Mouse (Mus musculus) cerebellum, adult 2 months (tissue): ENCODE measurements around the gene Morn1.

Experiments
- CTCF ChIP-seq: fragments of 200-500 bp; IDR thresholded peaks from 2 replicates; pipeline ENCODE4 v1.5.1; 2011; ENCODE audit warnings: low read depth, mild to moderate bottlenecking, control low read depth, low read length, moderate library complexity, borderline replicate concordance; ENCODE audit not compliant: insufficient read depth
- POLR2A ChIP-seq: fragments of 200-500 bp; IDR thresholded peaks from 2 replicates; pipeline ENCODE4 v1.6.1; 2011; ENCODE audit warnings: low read length, control low read depth, borderline replicate concordance; ENCODE audit not compliant: insufficient read depth

- TF ChIP-seq CTCF (no peak), POLR2A (no peak)
Observed at GRCm38 (mm10) chr4:155097452-155097851, 11.1 kb downstream of the Morn1 start.
